In genomic region chr7:78305029-78305428, GRCm38 (mm10) we compare ENCODE assay signal across 26 mouse cellular contexts.
DNase-seq lines count a peak whose midpoint lies in the region; ATAC-seq and TF ChIP-seq lines count a peak whose summit lies in the region.
"Had no signal": no experiment of that assay in that cellular context is flagged by ENCODE, and none has a peak within 500 bp of the region (broad histone marks: within the 10 kb centered on the region; RNA-seq: fewer than 3 reads in every experiment).

No protein-coding gene starts in this region.

- H3K4me1 ChIP-seq in heart, embryonic 12.5 days (replicated peaks) = no peaks in the 10 kb centered on the region
- peaks cover 5% of the 10 kb centered on the region; the same call in 1 of the 2 replicates for H3K4me1 ChIP-seq in cortical plate, adult 2 months (ENCODE audit: control insufficient read depth, insufficient read depth, low read length)
- H3K4me1 ChIP-seq: embryonic facial prominence, embryonic 12.5 days; forebrain, embryonic 12.5 days; forebrain, embryonic 15.5 days; heart, embryonic 10.5 days; hindbrain, embryonic 10.5 days; hindbrain, embryonic 13.5 days; intestine, embryonic 15.5 days had no signal

- 0 out of 2 replicates have a peak, but pooled peaks cover 4% of the 10 kb centered on the region for H3K9me3 ChIP-seq in heart, embryonic 12.5 days (replicated peaks)
- H3K9me3 ChIP-seq: heart, embryonic 10.5 days; intestine, embryonic 15.5 days had no signal

- intact Hi-C loops in heart, postnatal 10 days (cut with DNase I) = no loop called here

- peak; percentile 87 for DNase-seq in heart, adult 11 months
- peak; percentile 16 to 29 for DNase-seq in heart, postnatal 10 days
- no peak for DNase-seq in heart, adult 9 months (ENCODE audit: low spot score in 2 of 2)
- DNase-seq in brain, adult 2 months (ENCODE audit: low read depth, low spot score) = peak; percentile 53
- DNase-seq: adrenal gland, adult 2 months; adrenal gland, postnatal 14 days; cerebellum, adult 11-12 months; cerebellum, adult 8-10 months; cerebellum, postnatal 10 days; cerebellum, postnatal 36 days; gastrocnemius, adult 2 months; gastrocnemius, postnatal 14 days; kidney, adult 18-20 months; kidney, adult 9 months had no signal

- no peak for ATAC-seq in heart, embryonic 12.5 days (ENCODE audit: insufficient number of reproducible peaks, low FRiP score)
- ATAC-seq: CD4-positive, CD25-positive, alpha-beta regulatory T cell, adult 4 months; forebrain, embryonic 15.5 days; hindbrain, embryonic 16.5 days; intestine, embryonic 15.5 days had no signal

- no peak overlapping the region for H3K4me3 ChIP-seq in heart, embryonic 12.5 days
- no peak overlapping the region for H3K4me3 ChIP-seq in cortical plate, adult 2 months (ENCODE audit: insufficient read depth, low read length)
- H3K4me3 ChIP-seq: embryonic facial prominence, embryonic 12.5 days; erythroblast, embryonic 14.5 days; forebrain, embryonic 12.5 days; forebrain, embryonic 15.5 days; gastrocnemius, adult 2 months; heart, embryonic 10.5 days; hindbrain, embryonic 10.5 days; hindbrain, embryonic 13.5 days; intestine, embryonic 15.5 days had no signal

- H3K4me2 ChIP-seq in heart, embryonic 12.5 days = no peak overlapping the region
- H3K4me2 ChIP-seq: embryonic facial prominence, embryonic 12.5 days; forebrain, embryonic 12.5 days; forebrain, embryonic 15.5 days; hindbrain, embryonic 13.5 days; intestine, embryonic 15.5 days had no signal

- no peak overlapping the region for H3K9ac ChIP-seq in heart, embryonic 12.5 days
- H3K9ac ChIP-seq: embryonic facial prominence, embryonic 12.5 days; forebrain, embryonic 12.5 days; forebrain, embryonic 15.5 days; hindbrain, embryonic 13.5 days; intestine, embryonic 15.5 days had no signal

- TF ChIP-seq CTCF in cortical plate, adult 2 months (IDR thresholded peaks at IDR 0.05; ENCODE audit: extremely low read depth, insufficient read depth, low read length) = no peak

- H3K27me3 ChIP-seq in heart, embryonic 12.5 days (replicated peaks) = no peaks in the 10 kb centered on the region
- H3K27me3 ChIP-seq: embryonic facial prominence, embryonic 12.5 days; forebrain, embryonic 12.5 days; forebrain, embryonic 15.5 days; hindbrain, embryonic 13.5 days; intestine, embryonic 15.5 days had no signal

- H3K27ac ChIP-seq in heart, embryonic 12.5 days (ENCODE audit: poor library complexity, severe bottlenecking) = no peak overlapping the region
- peak overlapping the region; percentile 76 for H3K27ac ChIP-seq in cortical plate, adult 2 months (ENCODE audit: insufficient read depth, low read length)
- H3K27ac ChIP-seq: embryonic facial prominence, embryonic 12.5 days; forebrain, embryonic 12.5 days; forebrain, embryonic 15.5 days; gastrocnemius, adult 2 months; heart, embryonic 10.5 days; hindbrain, embryonic 10.5 days; hindbrain, embryonic 13.5 days; intestine, embryonic 15.5 days had no signal

- H3K36me3 ChIP-seq in heart, embryonic 12.5 days = no peaks in the 10 kb centered on the region
- H3K36me3 ChIP-seq: embryonic facial prominence, embryonic 12.5 days; forebrain, embryonic 12.5 days; heart, embryonic 10.5 days; hindbrain, embryonic 10.5 days; intestine, embryonic 15.5 days had no signal

- TF ChIP-seq POLR2A in cortical plate, adult 2 months (IDR thresholded peaks at IDR 0.05; ENCODE audit: extremely low read depth, insufficient read depth, low read length) = no peak

- 80% methylated on average over 1 of the region's 1 CpGs for WGBS in heart, embryonic 12.5 days

Comparison
In these comparisons a context has a peak if more than half of its experiments do, and no peak if none do; other contexts are left out.
1. DNase-seq: peak in heart, adult 11 months (single experiment), heart, postnatal 10 days (2 of 2) and brain, adult 2 months (single experiment); none in heart, adult 9 months (0 of 2).